Mouse (Mus musculus) mature B cell (primary cell): ENCODE measurements around the gene Nid1.
"Not testable (repeated sequence)": the region's sequence is repeated elsewhere in the genome, so short reads cannot be mapped to it uniquely, and the experiment has no call there.

ENCODE experiments used
- in situ Hi-C: fragments of 300-500 bp; cut with MboI; formaldehyde crosslinking; loops from 2 replicates; pipeline ENCODE4 v1.14.3; 2019

Nid1 gene

GRCm38 (mm10) chr13:13437460-13438015 is at the start of gene Nid1:
Gene Nid1, plus strand, starts transcription at chr13:13437551.
- in situ Hi-C loops = not testable (repeated sequence)

- in situ Hi-C loops = not testable (repeated sequence)
Observed at GRCm38 (mm10) chr13:13393228-13394095, 43.9 kb upstream of the Nid1 start, which contains the start of gene Gpr137b. Gene Gpr137b, minus strand, starts transcription at chr13:13394014.

- in situ Hi-C loops = not testable (repeated sequence)
Observed at GRCm38 (mm10) chr13:13394096-13394395, 43.3 kb upstream of the Nid1 start.

GRCm38 (mm10) chr13:13400851-13401250 is 36.5 kb upstream of the Nid1 start:
- in situ Hi-C loops = not testable (repeated sequence)

GRCm38 (mm10) chr13:13402818-13403217 is 34.5 kb upstream of the Nid1 start:
- in situ Hi-C loops = not testable (repeated sequence)

GRCm38 (mm10) chr13:13403366-13403765 is 34.0 kb upstream of the Nid1 start:
- in situ Hi-C loops = not testable (repeated sequence)

- in situ Hi-C loops = not testable (repeated sequence)
Observed at GRCm38 (mm10) chr13:13403839-13404238, 33.5 kb upstream of the Nid1 start.

GRCm38 (mm10) chr13:13404517-13405155 is 32.7 kb upstream of the Nid1 start:
- in situ Hi-C loops = not testable (repeated sequence)

- in situ Hi-C loops = not testable (repeated sequence)
Observed at GRCm38 (mm10) chr13:13405511-13405910, 31.8 kb upstream of the Nid1 start.

- in situ Hi-C loops = no loop called here
Observed at GRCm38 (mm10) chr13:13414206-13414605, 23.1 kb upstream of the Nid1 start.

GRCm38 (mm10) chr13:13415120-13416006 is 22.0 kb upstream of the Nid1 start:
- in situ Hi-C loops = not testable (repeated sequence)

- in situ Hi-C loops = not testable (repeated sequence)
Observed at GRCm38 (mm10) chr13:13416007-13416337, 21.4 kb upstream of the Nid1 start.

- in situ Hi-C loops = not testable (repeated sequence)
Observed at GRCm38 (mm10) chr13:13418859-13419258, 18.5 kb upstream of the Nid1 start.

- in situ Hi-C loops = not testable (repeated sequence)
Observed at GRCm38 (mm10) chr13:13423301-13423700, 14.1 kb upstream of the Nid1 start.

GRCm38 (mm10) chr13:13436161-13436560 is 1.2 kb upstream of the Nid1 start:
- in situ Hi-C loops = not testable (repeated sequence)

GRCm38 (mm10) chr13:13438112-13438953 is 982 bp downstream of the Nid1 start:
- in situ Hi-C loops = not testable (repeated sequence)

GRCm38 (mm10) chr13:13445601-13446000 is 8.2 kb downstream of the Nid1 start:
- in situ Hi-C loops = not testable (repeated sequence)

GRCm38 (mm10) chr13:13446711-13447443 is 9.5 kb downstream of the Nid1 start:
- in situ Hi-C loops = not testable (repeated sequence)

- in situ Hi-C loops = not testable (repeated sequence)
Observed at GRCm38 (mm10) chr13:13449981-13450380, 12.6 kb downstream of the Nid1 start.

- in situ Hi-C loops = not testable (repeated sequence)
Observed at GRCm38 (mm10) chr13:13450931-13451330, 13.6 kb downstream of the Nid1 start.
